Mouse (Mus musculus) CD4-positive helper T cell, adult 2 months (primary cell): ENCODE results near the gene Wdr24.

Experiments
- DNase-seq: peaks from one replicate; pipeline ENCODE4 v3.0.0-alpha.2; 2012; ENCODE audit warnings: low read depth, missing footprints, low spot score

The Wdr24 gene

GRCm38 (mm10) chr17:25876347-25876915 is 53.0 kb downstream of the Wdr24 start:
- DNase-seq: no peak

GRCm38 (mm10) chr17:25877025-25877424 is 53.6 kb downstream of the Wdr24 start:
- no peak for DNase-seq

- no peak for DNase-seq
Measured at GRCm38 (mm10) chr17:25877741-25878610, 54.5 kb downstream of the Wdr24 start.
